Mouse (Mus musculus): ENCODE data around the gene Dscam.
A peak's percentile ranks its signal among the peaks of the same experiment; 100 is the strongest.

The Dscam gene

DNA sequence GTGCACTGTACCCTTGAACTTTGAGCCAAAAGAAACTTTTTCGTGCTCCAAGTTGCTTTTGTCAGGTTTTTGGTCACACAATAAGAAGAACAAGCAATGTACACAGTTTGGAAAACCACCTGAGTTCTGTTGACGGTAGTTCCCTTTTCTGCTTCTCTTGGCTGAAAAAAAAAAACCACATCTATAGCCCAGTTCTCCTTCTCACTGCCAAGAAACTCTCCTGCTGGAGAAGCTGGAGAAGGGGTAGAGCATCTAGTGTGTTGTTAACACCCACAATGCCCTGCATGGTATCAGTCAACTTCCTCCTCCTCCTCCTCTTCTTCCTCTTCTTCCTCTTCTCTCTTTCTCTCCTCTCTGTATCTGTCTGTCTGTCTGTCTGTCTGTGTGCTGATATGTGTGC is 65.3 kb downstream of the Dscam start:
- DNase-seq (ENCODE audit: low read depth, low spot score): no peak

DNA sequence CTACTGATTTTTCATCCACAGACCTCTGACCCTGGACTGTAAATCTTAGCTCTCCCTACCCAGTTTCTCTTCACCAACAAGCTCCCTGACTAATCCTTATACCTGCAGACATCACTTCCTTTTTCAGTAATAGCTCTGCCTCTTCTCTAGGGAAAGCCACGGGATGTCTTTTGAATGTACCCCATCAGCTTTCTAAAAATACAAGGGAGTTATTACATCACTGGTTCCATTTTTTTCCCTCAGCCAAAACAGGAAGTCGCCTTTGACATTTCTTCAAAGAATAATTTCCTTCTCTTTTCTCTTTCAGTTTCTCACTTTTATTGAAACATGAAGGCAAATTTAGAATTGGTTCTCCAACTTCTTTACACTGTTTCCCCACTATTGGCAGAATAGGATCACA is 67.5 kb downstream of the Dscam start:
- DNase-seq (ENCODE audit: low read depth, low spot score): no peak

DNA sequence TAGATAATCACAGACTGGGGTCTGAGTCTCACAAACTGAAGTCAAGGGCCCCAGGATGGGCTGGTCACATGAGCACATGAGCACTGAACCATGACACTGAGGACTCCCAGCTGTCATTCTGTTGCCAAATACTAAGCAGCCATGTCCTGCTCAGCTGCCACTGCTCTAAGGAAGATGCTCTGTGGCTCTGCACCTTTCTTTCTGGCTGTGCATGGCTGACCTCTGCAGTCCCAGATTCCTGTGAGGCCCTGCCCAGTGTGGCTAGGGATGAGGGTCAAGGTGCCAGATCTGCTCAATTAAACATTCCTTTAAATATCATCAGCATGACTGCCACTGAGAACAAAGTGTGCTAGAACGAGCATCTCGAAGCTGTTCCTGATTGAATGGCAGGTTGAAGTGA is 70.5 kb downstream of the Dscam start:
- no peak for DNase-seq (ENCODE audit: low read depth, low spot score)

DNA sequence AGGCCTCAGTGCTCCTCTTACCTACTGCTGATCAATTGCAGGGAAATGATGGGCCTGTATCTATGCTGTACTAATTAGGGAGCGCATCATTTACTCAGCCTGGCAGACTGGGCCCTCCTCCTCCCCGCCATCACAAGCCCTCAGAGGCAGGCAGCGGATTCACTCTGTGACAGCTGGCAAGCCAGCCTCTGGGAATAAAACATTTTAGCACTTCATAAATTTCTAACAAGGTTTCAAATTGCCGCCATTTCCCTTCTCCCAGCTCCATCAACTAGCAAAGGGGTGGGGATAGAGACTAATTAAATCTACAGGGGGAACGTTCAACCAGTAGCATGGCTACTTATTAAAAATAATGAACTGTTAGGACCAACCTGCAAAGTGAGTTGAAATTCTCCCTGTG is 72.0 kb downstream of the Dscam start:
- no peak for DNase-seq (ENCODE audit: low read depth, low spot score)

DNA sequence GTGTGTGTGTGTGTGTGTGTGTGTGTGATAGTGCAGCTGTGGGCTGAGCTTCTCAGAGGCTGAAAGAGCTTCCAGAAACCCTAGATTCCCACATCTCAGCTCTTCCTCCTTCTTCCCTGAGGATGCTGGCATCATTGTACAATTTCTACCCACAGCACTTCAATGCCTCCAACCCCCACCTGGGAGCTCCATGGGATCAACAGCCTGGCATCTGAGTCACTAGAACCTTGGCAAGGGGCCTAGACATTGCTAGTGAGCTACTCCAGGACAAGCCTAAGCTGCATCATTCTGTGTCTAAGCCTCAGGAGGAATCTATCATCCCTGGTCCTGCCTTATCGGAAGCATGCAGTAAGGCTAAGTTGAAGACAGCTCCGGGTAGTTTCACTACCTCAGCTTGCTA is 73.8 kb downstream of the Dscam start:
- no peak for DNase-seq (ENCODE audit: low read depth, low spot score)

DNA sequence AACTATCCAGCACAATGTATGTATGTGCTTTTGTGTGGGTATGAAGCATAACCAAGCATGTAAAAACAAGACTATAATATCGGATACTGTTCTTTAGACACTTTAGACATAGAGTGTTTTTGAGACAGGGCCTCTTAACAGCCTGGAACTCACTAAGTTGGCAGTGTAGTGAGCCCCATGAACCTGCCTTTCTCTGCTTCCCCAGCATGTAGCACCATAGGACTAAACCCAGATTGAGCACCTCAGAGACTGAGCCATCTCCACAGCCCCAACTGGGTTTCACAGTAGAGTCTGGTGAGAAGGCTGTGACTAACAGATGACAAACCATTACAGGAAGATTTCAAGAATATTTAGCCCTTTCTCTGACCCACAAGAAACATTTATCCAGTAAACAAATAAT is 75.1 kb downstream of the Dscam start:
- no peak for DNase-seq (ENCODE audit: low read depth, low spot score)

DNA sequence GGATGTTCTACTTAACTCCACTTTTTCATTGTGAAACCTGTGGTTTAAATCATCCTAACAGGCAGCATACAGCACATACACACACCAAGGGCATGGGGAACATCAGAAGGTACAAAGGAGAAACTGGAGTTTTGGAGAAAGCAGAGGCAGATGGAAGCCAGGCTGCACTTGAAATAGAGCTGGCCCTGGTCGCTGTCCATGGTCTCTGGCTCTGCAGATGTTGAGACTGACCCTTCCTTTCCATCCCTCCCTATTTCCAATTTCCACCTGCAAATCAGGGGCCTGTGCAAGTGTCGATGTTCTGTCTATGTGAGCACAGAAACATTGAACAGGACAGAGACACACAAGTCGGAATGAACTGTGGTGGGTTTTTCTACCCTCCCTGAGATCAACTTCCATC is 81.2 kb downstream of the Dscam start:
- peak; percentile 7 for DNase-seq (ENCODE audit: low read depth, low spot score)

DNA sequence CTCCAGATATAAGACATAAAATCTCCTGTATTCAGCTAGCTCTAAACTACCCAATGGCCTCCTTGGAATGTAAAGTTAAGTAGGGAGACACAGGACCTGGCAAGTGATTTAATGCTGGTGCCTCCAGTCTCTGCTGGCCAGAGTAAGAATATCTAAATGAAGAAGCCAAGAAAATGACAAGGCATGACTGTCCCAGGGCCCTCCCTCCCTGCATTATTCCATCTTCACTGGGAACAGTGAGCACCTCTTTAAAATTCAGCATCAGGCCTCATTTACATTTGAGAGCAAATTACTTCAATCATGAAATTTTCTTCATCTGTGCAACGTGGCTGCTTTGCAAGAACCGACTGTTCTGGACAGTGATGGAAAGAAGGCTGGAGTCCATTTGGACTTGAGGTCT is 86.9 kb downstream of the Dscam start:
- DNase-seq (ENCODE audit: low read depth, low spot score): no peak

DNA sequence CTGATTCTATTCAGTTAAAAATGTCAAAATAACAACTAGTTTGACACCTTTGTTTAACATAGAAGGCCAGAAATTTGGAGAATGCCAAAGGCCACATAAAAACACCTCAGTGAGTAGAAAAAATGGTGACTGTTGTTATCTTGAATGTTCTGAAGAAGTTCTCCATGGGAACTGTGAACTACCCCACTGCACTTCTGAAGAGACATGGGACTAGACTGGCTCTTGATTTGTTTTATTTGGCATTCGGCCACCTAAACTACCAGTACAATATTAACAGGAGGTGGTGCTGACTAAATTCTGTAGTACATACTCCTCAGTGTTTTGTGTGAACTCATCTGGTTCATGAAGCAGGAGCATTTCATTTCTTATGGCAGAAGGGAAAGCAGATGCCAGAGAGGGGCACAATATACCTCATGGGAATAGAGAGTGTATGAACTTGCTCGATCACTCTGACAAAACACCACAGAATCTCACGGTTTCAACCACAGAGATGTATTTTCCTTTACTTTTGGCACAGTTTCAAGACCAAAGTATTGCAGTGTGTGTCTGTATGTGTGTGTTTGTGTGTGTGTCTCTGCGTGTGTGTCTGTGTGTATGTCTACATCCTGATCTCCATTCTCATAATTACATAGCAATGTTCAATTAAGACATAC is 94.5 kb downstream of the Dscam start:
- DNase-seq (ENCODE audit: low read depth, low spot score): no peak

DNA sequence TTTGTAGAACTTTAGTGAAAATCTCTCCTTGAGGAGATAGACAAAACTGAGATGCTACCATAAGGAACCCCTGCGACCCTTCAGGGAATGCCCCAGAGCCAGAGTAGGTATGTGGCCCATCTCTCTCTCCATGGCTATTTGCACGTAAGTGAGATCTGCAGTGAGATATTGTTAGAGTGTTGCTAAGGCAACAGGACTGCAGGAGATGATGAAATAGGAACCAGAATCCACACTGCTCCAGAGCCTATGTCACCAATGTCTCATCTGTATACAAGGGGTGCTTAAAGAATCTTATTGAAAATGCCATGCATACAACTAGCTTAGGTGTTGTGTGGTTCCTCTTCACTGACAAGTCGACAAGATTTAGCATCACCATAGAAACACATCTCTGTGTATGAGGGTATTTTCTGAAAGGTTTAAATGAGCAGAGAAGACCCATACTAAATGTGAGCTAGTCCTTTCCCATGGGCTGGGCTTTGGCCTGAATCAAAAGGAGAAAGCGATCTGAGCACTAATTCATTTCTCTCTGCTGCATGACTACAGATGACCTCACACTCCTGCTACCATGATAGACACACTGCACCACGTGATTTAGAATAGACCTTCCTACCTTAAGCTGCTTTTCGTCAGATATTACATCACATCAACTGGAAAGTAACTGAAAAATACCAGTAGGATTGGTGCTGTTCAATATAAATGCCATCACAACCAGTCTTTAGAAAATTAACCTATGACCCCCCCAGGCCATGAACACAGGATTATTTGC is 95.2 kb downstream of the Dscam start:
- no peak for DNase-seq (ENCODE audit: low read depth, low spot score)

DNA sequence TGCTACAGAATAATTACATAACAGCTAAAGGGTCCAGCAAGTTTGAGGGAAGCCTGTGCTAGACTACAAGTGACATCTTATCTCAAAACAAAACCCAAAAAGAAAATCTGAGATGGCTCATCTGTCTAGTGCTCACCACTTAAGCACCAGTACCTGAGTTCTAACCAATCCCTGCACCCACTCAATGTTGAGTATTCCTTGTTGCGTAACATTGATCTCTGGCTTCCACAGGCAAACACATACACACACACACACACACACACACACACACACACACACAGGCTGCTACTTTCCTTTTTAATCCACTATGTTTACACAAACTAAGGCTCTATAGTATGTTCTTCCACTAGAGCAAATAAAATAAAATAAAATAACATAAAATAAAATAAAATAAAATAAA is 96.7 kb downstream of the Dscam start:
- no peak for DNase-seq (ENCODE audit: low read depth, low spot score)

DNA sequence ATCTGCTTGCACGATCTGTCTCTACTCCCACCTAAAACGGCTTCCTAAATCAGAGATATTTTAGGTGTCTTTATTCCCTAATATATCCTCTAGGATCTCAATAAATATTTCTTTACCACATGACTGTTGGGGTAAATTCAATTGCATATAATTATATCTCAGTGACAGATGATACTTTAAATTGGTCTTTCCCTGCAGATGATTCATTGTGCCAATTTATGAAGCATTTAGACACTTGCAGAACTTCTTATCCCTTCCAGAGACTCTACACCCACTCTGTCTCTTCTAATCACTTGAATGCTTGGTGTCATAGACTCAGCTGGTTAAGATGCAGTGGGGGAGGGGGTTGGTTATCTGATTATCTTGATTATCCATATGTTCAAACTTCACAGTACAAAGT is 97.9 kb downstream of the Dscam start:
- DNase-seq (ENCODE audit: low read depth, low spot score): no peak

DNA sequence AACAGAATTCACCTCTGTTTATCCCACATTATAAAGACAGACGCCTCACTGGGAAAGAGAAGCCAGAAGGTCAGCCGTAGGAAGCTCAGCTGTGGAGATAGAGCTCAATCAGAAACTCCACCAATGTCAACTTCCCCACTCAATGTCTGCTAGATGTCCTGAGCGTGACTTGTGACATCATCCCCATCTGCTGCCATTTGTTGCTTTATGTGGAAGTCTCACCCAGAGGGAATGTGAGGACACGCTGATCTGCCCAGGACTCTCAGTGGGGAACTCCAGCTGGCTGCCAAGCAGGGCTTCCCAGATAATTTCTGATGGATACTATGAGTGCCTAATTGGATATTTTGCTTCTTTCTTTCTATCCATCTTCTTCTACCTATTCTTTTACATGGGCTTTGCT is 103.7 kb downstream of the Dscam start:
- no peak for DNase-seq (ENCODE audit: low read depth, low spot score)

DNA sequence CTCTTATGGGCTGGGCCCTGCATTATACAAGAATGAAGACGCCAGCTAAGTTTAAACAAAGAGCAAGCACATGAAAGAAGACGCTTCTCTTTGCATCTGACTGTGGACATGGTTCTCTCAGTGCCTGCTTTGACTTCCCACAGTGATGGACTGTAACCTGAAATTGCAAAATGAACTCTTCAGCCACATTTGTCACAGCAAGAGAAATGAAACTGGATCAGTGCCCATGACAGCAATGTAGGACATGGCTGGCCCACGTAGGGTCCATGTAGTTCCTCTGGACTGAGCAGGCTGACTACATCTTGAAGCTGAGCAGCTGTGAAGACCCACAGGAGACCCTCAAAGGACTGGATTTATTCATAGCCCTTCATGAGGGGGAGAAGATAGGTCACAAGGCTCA is 108.3 kb downstream of the Dscam start:
- no peak for DNase-seq (ENCODE audit: low read depth, low spot score)

DNA sequence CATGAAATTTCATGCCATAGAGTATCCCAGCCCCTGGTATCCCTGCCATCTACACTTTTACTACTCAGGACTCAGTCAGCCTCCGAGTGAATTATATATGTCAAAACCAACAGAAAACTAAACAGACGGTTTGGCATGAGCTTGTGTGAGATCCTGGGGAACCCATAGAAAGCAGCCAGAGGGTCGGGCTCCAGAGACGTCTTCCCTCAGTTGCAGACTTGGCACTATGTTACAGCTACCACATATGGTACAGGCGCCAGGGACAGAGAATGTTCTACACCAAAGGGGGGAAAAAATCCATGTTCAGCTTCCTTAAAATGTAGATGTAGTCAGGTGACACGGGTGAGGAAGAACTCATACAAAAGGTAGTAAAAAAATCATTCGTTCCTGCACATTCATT is 109.2 kb downstream of the Dscam start:
- no peak for DNase-seq (ENCODE audit: low read depth, low spot score)

DNA sequence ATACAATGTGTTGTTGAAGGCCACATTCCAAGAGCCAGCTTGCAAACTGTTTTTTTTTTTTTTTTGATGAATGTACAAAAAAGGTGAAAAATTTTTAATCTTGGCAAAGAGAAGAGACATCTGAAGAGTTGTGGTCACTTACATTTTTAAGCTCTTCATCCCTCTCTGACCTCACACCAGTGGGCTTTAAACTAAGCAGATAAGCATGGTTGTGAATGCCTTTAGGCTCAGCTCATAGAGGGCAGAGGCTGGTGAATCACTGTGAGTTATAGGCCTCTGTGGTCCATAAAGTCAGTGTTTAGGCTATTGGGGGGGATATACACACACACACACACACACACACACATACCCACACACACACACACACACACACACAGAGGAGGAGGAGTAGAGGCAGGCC is 109.8 kb downstream of the Dscam start:
- DNase-seq (ENCODE audit: low read depth, low spot score): no peak

DNA sequence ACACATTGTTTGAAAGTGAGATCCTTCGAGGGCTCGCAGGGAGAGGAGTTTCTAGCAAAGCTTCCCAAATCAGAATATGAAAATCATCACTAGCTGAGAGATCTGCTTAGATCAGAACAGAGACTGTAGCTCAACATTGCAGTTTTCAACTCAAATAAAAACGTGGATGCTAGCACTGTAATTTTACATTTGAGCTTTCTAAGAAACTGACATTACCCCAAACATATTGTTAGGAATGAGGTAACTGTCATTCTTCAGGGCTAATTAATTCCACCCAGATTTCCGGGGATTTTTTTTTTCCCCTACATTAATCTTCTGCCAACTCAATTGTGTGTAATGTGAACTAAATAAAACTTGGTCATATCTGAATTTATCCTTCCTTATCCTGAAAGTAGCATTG is 110.3 kb downstream of the Dscam start:
- no peak for DNase-seq (ENCODE audit: low read depth, low spot score)

DNA sequence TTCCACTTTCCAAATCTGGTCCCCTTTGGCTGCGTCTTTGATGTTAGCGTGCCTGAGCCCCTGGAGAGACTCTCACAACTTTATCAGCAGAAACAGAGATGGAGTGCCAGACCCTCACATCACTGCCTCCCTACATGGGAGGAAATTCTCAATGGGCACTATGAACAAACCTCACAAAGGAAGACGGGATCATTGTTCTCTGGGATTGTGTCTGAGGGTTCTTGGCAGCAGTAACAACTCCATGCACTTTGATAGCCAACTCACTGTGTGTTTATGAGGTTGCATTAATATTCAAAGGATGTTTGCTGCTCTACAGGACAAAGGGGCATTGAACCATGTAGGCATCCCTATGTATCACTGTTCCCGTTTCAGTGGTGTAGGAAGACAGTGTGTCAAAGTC is 135.3 kb downstream of the Dscam start:
- no peak for DNase-seq (ENCODE audit: low read depth, low spot score)

DNA sequence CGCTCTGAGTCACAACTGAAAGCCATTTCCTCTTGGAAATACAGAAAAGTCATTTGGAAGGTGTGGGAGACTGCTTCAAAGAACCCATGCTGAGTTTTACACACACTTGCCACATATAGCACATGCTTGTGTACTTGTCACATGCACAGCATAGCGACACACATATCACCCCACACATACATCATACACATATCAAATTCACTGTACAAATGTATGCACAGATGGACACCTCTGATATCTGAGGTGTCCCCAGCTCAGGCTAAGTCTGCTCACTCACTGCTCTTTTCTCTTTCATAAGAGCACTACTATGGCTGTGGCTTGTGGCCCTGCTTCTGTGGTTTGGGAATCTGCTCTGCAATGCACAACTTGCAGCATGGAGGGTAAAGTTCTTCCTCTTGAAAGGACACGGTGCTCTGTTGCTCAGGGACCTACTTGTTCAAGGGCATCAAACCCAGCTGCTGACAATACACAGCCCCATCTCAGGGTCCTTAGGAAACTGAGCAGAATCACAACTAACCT is 137.0 kb downstream of the Dscam start:
- no peak for DNase-seq (ENCODE audit: low read depth, low spot score)

DNA sequence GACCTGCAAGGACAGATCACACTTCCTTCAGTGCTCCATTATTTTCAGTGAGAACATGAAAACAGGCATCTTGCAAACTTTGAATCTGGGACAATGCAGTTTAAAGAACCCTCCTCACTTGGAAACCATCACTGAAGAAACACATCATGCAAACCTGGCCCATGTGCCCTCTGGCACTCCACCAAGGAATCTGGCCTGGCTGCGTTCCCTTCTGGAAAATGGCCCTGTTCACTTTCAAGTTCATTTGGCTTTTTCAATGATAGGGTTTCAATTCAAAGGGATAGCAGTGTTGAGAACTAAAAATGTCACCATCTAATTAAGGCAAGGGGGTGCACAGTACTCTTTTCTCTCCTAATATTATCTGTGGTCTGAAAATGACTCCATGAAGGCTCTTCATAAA is 142.9 kb downstream of the Dscam start:
- no peak for DNase-seq (ENCODE audit: low read depth, low spot score)

DNA sequence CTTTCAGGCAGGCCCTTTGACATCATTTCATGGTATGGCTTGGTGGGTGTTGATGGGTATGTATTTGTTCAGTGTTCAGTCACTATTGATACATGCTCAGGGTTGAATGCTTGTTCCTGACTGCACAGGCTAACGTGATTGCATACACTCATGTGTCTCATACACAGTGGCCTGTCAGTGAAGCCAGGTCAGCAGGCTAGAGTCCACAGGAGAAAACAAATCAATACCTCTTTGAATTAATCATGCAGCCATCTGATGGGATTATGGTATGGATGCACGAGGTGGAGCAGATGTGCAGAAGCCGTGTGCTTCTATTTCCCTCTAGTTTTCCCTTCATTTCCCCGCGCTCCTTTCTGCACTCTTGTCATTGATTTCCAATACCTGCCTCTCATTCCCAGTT is 143.7 kb downstream of the Dscam start:
- no peak for DNase-seq (ENCODE audit: low read depth, low spot score)

DNA sequence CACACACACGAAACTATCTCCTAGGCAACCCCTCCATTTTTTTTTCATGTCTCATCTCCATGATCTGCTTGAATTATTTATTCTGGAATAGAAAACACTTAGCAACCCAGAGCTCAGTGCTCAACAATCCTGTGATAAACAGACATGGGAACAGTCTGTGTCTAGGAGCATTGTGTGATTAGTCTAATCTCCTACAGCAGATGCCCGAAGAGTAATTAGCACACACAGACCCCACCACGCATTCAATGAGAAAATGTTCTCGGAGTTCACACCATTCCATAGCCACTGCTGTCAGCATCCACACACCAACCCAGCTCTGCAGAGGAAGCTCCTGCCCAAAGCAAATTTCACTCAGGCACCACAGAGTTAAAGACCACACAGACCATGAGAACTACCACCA is 146.1 kb downstream of the Dscam start:
- DNase-seq (ENCODE audit: low read depth, low spot score): no peak

DNA sequence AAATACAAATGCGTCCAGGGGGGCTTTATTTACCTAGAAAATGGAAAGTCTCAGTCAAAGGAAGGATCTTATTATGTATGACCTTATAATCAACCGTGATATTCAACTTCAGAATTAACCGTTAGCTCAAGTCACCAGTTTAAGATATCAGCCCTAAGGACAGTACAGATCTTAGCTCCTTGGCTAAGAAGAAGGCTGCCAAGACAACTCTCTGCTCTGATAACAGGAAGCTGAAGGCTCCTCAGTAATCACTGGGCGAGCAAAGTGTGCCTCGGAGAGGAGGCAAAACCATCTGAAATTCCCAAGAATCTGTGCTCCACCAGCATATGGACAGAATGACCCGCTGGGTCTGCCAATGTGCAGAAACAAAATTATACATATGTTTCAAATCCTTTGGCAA is 149.1 kb downstream of the Dscam start:
- DNase-seq (ENCODE audit: low read depth, low spot score): no peak

DNA sequence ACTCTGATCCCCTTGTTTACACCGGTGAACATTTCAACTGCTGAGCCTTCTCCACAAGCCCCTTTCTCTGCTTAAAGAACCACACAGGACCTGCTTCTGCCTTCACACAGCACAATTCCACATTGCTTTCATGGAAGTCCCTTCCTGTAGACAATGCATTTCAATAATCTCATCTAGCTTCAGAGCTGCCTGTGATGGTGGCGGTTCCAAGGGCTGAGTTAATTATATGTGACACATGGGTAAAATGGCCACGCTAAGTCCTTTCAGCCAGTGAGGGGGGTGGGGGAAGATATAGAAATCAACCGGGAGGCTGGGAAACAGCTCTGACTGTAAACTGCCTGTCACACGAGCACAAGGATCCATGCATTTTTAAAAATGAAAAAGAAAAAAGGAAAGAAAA is 152.2 kb downstream of the Dscam start:
- DNase-seq (ENCODE audit: low read depth, low spot score): no peak

Measured in ZHBTc4 (cell line).